Mouse (Mus musculus): Measurements from ENCODE around the gene Tmem87a. TPM values are rescaled to one million over a fixed set of nuclear protein-coding genes. Genes with fewer than 3 reads are reported as not detected.

Gene Tmem87a
- polyA plus RNA-seq, 1 experiment from 2014 or later, result 12.0 TPM

DNA sequence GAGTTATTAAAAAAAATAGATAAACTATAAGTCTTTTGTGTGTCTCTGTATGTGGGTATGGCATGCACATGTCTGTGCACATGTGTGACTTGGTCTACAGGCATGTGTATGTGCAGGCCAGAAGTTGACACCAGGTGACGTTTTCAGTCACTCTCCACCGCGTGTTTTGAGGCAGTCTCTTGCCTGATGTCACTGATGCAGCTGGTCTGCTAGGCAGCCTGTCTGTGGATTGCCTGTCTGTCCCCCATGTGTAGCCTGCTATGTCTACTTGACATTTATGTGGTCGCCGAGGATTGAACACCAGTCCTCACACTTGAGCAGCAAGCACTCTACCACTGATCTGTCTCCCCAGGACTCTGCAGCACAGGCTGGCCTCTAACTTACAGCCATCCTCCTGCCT lies 20.5 kb upstream of the Tmem87a start:
- Histone ChIP-seq H3K27ac (ENCODE audit: low read length) (no peak overlapping the region), H3K27me3 (replicated peaks; ENCODE audit: insufficient read depth, low read length) (no peaks in the 10 kb centered on the region), H3K9ac (replicated peaks; ENCODE audit: low read depth) (no peak overlapping the region), H3K9me3 (ENCODE audit: low read length) (no peaks in the 10 kb centered on the region), H3K4me2 (replicated peaks; ENCODE audit: low read depth, low read length) (no peak overlapping the region), H3K4me3 (ENCODE audit: low read depth, low read length) (no peak overlapping the region), H3K36me3 (ENCODE audit: insufficient read depth, low read length) (no peaks in the 10 kb centered on the region), H3K4me1 (ENCODE audit: insufficient read depth, low read depth, low read length) (no peaks in the 10 kb centered on the region)
- WGBS, result 79% methylated on average over 5 of the region's 5 CpGs
- ATAC-seq, result no peak
- DNase-seq (ENCODE audit: low spot score), result no peak
- no peak for TF ChIP-seq CTCF (IDR thresholded peaks at IDR 0.05)
- TF ChIP-seq EP300 (IDR thresholded peaks at IDR 0.05), result no peak

DNA sequence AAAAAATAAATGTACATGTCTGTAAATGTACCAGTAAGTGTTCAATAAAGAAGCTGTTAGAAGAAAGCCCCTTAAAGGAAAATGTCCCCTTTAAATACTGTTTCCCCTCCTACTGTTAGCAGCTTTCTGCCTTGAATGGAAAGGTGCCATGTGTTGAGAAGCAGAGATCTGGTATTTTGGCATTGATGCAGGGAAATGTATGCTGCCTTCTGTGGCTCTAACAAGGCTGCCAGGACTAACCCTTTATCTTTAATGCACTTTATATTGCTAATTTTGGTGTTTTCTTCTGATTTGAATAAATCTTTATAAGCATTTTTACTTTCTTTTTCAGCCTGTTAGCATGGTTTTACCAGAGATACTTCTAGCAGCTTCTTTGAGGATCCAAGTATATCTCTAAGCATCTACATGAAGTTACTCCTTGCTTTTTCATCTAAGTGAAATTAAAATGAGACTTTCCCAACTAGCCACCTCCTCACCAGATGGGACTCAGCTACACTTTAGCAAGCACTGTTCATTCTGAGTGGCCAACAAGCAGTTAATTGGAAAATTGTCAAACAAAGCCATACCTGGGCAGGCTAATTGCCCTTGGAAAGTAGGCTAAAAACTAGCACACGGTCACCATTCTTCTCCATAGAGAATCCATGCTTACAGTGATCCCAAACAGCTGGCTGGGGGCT lies 11.0 kb upstream of the Tmem87a start:
- whole genome bisulfite sequencing, result 61% methylated on average over 1 of the region's 1 CpGs
- DNase-seq (ENCODE audit: low spot score) (no peak), ATAC-seq (no peak)
- Histone ChIP-seq H3K4me3 (ENCODE audit: low read depth, low read length) (no peak overlapping the region), H3K4me2 (replicated peaks; ENCODE audit: low read depth, low read length) (no peak overlapping the region), H3K27ac (ENCODE audit: low read length) (no peak overlapping the region), H3K4me1 (ENCODE audit: insufficient read depth, low read depth, low read length) (no peaks in the 10 kb centered on the region), H3K9me3 (ENCODE audit: low read length) (no peaks in the 10 kb centered on the region), H3K36me3 (ENCODE audit: insufficient read depth, low read length) (no peaks in the 10 kb centered on the region), H3K27me3 (replicated peaks; ENCODE audit: insufficient read depth, low read length) (no peaks in the 10 kb centered on the region), H3K9ac (replicated peaks; ENCODE audit: low read depth) (no peak overlapping the region)
- no peak for TF ChIP-seq CTCF (IDR thresholded peaks at IDR 0.05)
- TF ChIP-seq EP300 (IDR thresholded peaks at IDR 0.05), result no peak

DNA sequence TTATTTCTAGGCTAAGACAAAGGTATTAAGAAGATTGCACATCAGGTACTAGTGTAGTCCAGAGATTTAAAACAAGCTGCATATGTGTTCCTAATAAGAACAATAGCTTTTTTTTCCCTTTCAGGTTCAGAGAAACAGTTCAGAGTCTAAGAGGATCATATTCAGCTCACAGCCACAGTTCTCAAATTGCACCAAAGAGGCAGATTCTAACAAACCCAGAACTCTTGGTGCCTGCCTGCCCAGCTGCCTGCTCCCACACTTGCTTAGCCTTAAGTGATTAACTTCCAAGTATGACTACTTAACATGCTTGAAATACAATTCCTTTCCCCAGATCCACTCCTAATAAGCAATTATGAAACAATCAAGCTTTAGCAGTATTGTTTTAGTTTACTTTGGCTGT lies 10.2 kb upstream of the Tmem87a start:
- ATAC-seq (no peak), DNase-seq (ENCODE audit: low spot score) (no peak)
- no peak overlapping the region for H3K4me2 ChIP-seq (replicated peaks; ENCODE audit: low read depth, low read length)
- no peak overlapping the region for H3K27ac ChIP-seq (ENCODE audit: low read length)
- no peaks in the 10 kb centered on the region for H3K4me1 ChIP-seq (ENCODE audit: insufficient read depth, low read depth, low read length)
- TF ChIP-seq CTCF (IDR thresholded peaks at IDR 0.05), result no peak
- no peak for TF ChIP-seq EP300 (IDR thresholded peaks at IDR 0.05)
- no peak overlapping the region for H3K4me3 ChIP-seq (ENCODE audit: low read depth, low read length)
- H3K9ac ChIP-seq (replicated peaks; ENCODE audit: low read depth), result no peak overlapping the region
- H3K36me3 ChIP-seq (ENCODE audit: insufficient read depth, low read length), result no peaks in the 10 kb centered on the region
- H3K27me3 ChIP-seq (replicated peaks; ENCODE audit: insufficient read depth, low read length), result no peaks in the 10 kb centered on the region
- no peaks in the 10 kb centered on the region for H3K9me3 ChIP-seq (ENCODE audit: low read length)

DNA sequence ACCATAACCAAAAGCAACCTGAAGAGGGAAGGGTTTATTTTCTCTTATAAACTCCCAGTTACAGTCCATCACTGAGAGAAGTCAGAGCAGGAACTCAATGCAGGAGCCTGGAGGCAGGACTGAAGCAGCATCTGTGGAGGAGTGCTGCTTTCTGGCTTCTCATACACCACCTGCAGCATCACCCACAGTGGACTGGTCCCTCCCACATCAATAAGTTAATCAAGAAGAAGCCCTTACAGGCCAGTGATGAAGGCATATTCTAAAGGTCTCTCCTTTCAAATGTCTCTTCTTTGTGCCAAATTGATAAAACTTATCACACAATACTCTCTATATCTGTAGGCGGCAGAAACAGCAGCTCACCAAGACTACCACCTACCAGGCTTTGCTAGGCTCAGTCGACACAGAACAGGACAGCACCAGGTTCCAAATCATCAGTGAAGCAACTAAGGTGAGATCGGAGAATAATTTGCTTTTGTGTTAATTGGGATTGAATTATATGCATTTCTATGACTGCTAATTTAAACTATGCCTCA lies 7.2 kb upstream of the Tmem87a start:
- H3K27ac ChIP-seq (ENCODE audit: low read length), result no peak overlapping the region
- no peaks in the 10 kb centered on the region for H3K9me3 ChIP-seq (ENCODE audit: low read length)
- DNase-seq (ENCODE audit: low spot score) (no peak), ATAC-seq (no peak)
- 89% methylated on average over 3 of the region's 3 CpGs for WGBS
- no peaks in the 10 kb centered on the region for H3K27me3 ChIP-seq (replicated peaks; ENCODE audit: insufficient read depth, low read length)
- no peak overlapping the region for H3K4me2 ChIP-seq (replicated peaks; ENCODE audit: low read depth, low read length)
- TF ChIP-seq EP300 (IDR thresholded peaks at IDR 0.05), result no peak
- no peak for TF ChIP-seq CTCF (IDR thresholded peaks at IDR 0.05)
- H3K36me3 ChIP-seq (ENCODE audit: insufficient read depth, low read length), result no peaks in the 10 kb centered on the region
- H3K9ac ChIP-seq (replicated peaks; ENCODE audit: low read depth), result no peak overlapping the region
- H3K4me1 ChIP-seq (ENCODE audit: insufficient read depth, low read depth, low read length), result no peaks in the 10 kb centered on the region
- no peak overlapping the region for H3K4me3 ChIP-seq (ENCODE audit: low read depth, low read length)

DNA sequence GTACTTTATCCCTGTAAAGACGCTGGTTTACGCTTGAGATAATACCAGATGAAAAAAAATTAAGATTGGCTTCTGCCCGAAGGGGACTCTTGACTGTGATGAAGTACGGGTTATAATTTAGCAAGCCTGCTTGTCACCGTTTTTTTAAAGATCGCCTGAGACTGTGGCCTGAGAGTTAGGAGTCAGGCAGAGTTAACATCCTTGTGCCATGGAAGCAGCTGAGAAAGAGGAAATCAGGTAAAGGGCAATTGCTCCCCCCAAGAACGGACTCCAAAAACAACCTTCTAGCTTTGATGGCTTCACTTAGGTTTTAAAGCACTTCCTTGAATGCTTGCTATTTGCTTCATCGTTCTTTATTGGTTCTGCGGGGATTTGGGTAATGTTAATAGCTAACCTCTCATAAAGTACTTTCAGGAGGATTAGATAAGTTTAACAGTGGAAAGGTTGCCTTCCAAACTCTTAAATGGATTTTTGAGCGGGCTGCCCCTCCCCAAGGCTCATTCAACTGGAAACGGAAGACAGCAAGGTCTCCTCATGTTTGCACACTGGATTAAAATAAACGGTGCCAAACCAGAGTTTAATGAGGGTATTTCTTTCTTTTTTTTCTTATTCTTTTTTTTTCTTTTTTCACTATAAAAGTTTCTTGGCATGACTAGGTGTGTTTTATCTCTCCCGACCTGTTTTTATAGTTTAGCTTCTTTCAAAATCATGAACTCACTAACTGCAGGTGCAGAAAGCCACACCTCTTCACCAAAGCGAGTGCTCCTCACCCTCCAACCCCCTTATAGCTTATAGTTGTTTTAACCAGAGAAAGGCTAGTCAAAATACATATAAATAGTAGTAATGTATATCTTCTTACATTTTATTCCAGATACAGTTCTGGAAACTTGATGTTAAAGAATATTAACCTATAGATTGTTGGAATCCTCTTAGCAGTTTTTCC lies 1.2 kb upstream of the Tmem87a start:
- Histone ChIP-seq H3K4me3 (ENCODE audit: low read depth, low read length) (peak overlapping the region; percentile 69), H3K27me3 (replicated peaks; ENCODE audit: insufficient read depth, low read length) (no peaks in the 10 kb centered on the region), H3K36me3 (ENCODE audit: insufficient read depth, low read length) (no peaks in the 10 kb centered on the region), H3K9ac (replicated peaks; ENCODE audit: low read depth) (peak overlapping the region; percentile 41), H3K4me1 (ENCODE audit: insufficient read depth, low read depth, low read length) (peaks cover 4% of the 10 kb centered on the region; the same call in 1 of the 2 replicates), H3K9me3 (ENCODE audit: low read length) (no peaks in the 10 kb centered on the region), H3K27ac (ENCODE audit: low read length) (peak overlapping the region; percentile 94), H3K4me2 (replicated peaks; ENCODE audit: low read depth, low read length) (peak overlapping the region; percentile 63)
- 17% methylated on average over 14 of the region's 14 CpGs for WGBS
- ATAC-seq, result no peak
- no peak for TF ChIP-seq EP300 (IDR thresholded peaks at IDR 0.05)
- no peak for TF ChIP-seq CTCF (IDR thresholded peaks at IDR 0.05)
- peak; percentile 17 for DNase-seq (ENCODE audit: low spot score)

DNA sequence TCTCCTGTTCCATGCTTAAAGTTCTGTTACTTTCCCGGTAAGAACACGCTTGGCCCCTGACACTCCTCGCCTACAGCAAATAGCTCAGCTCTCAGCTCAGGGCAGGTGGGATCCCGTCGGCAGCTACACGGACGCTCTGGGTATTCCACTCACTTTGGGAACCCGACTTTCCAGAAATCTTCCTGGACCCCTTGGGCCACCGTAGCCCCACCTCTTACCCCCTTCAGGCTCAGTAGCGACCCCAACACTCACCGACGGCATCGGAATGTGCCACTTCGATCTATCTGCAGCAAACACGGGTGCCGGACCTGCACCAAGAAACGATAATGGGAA lies 294 bp downstream of the Tmem87a start, which contains the start of gene Ganc:
TSS of gene Ganc (plus strand) at position 244 of the 333 bp plus-strand sequence.
- no peaks in the 10 kb centered on the region for H3K36me3 ChIP-seq (ENCODE audit: insufficient read depth, low read length)
- no peaks in the 10 kb centered on the region for H3K27me3 ChIP-seq (replicated peaks; ENCODE audit: insufficient read depth, low read length)
- peak within 1 kb of the TSS; percentile 69 for H3K4me3 ChIP-seq (ENCODE audit: low read depth, low read length)
- WGBS, result under 1% methylated on average over 17 of the region's 17 CpGs
- H3K9ac ChIP-seq (replicated peaks; ENCODE audit: low read depth), result peak within 1 kb of the TSS; percentile 61
- DNase-seq (ENCODE audit: low spot score) (no peak), ATAC-seq (peak; percentile 59)
- no peaks in the 10 kb centered on the region for H3K9me3 ChIP-seq (ENCODE audit: low read length)
- no peak for TF ChIP-seq EP300 (IDR thresholded peaks at IDR 0.05)
- TF ChIP-seq CTCF (IDR thresholded peaks at IDR 0.05), result peak; percentile 24; the same call in 1 of the 2 replicates
- peaks cover 4% of the 10 kb centered on the region; the same call in 1 of the 2 replicates for H3K4me1 ChIP-seq (ENCODE audit: insufficient read depth, low read depth, low read length)
- peak within 1 kb of the TSS; percentile 94 for H3K27ac ChIP-seq (ENCODE audit: low read length)
- peak within 1 kb of the TSS; percentile 63 for H3K4me2 ChIP-seq (replicated peaks; ENCODE audit: low read depth, low read length)

All from lung, postnatal 0 days (tissue).